Mouse (Mus musculus) megakaryocyte progenitor cell, adult 5-6 weeks (primary cell): ENCODE results near the gene Olfr1251. TPM values are rescaled to one million over a fixed set of nuclear protein-coding genes. Genes with fewer than 3 reads are reported as not detected.
"Not testable (repeated sequence)": the region's sequence is repeated elsewhere in the genome, so short reads cannot be mapped to it uniquely, and the experiment has no call there.

Experiments
- ATAC-seq: replicated peaks from 2 replicates; pipeline ENCODE4 v1.8.0; 2016; ENCODE audit warnings: mild to moderate bottlenecking, moderate TSS enrichment, inconsistent platforms; ENCODE audit not compliant: poor library complexity
- total RNA-seq, 2 experiments: library from RNA; stranded (forward) in 1 of 2; stranded (reverse) in 1 of 2; fragments of 157-497, 149-512 nt in 1 of 2; fragments of 200-1000 nt in 1 of 2; gene quantifications; 2 replicates each; pipeline versions ENCODE4 v1.2.3 to v1.2.4; 2015 to 2017

Gene Olfr1251
- total RNA-seq (2015) (not detected in 2 replicates), total RNA-seq (2017) (not detected in 2 replicates)

DNA sequence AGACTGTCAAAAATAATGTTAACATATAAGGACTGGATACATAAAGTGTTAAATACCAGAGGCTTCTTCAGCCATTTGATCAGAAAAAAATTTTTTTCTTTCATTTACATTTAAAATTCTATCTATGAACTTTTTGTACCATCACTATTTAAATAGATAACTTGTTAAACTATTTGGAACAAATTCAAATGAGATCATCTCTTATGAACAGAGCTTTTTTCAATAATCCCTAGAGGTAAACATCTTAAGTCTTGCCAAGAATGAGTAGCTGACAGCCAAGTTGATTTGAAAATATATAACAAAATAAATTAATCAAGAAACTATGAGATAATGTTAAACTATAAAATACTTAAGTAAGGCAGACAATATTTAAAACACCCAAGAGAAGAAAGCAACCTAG, at the start of gene Olfr1251:
Gene Olfr1251 (minus strand): TSS at position 101 of the 400 bp plus-strand sequence.
- ATAC-seq = no peak

DNA sequence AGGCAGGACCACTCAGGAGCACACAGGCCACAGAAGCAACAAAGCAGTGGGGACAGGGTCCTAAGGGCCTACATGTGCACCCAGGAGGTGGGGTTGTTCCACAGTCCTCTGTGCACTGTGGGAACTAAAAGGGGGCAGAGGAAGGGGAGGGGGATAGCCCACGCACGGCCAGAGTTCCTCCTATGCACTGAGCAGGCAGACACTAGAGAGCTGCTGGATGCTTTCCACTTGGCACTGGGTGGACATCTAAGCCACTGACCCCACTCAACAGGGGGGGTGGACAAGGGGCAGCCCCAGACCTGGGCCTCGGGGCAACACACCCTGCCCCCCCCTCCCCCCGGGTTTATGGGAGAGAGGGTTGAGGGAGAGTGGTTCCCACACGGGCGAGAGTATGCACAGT, 20.2 kb upstream of the Olfr1251 start:
- ATAC-seq = no peak

DNA sequence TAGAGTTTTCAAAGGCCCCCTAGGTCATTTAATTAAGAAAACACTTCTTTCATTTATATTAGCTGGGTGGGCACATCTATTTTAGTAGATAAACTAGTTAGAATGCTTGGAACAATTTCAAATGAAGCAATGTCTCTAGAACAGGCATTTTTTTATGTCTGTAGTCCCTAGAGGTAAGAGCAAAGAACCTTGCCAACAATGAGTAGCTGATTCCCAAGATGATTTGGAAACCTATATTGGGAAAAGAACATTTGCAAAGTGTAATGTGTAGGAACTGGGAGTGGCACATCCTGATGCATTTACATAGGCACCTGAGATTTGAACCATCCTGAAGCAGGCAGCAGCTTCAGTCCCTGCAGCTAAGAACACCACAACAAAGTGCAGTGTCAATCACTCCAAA, 10.4 kb downstream of the Olfr1251 start, which contains the start of gene Olfr1250:
Gene Olfr1250 (minus strand): TSS at position 101 of the 400 bp plus-strand sequence.
- ATAC-seq = no peak

DNA sequence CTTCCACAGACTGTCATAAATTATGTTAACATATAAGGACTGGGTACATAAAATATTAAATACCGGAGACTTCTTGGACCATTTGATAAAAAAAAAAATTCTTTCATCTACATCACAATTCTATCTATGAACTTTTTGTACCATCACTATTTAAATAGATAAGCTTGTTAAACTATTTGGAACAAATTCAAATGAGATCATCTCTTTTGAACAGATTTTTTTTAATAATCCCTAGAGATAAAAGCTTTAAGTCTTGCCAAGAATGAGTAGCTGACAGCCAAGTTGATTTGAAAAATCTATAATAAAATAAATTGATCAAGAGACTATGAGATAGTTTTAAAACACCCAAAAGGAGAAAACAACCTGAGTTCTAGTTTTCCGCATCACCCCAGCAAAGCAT, 36.9 kb downstream of the Olfr1251 start, which contains the start of gene Olfr1249:
Gene Olfr1249 (minus strand): TSS at position 101 of the 400 bp plus-strand sequence.
- no peak for ATAC-seq

DNA sequence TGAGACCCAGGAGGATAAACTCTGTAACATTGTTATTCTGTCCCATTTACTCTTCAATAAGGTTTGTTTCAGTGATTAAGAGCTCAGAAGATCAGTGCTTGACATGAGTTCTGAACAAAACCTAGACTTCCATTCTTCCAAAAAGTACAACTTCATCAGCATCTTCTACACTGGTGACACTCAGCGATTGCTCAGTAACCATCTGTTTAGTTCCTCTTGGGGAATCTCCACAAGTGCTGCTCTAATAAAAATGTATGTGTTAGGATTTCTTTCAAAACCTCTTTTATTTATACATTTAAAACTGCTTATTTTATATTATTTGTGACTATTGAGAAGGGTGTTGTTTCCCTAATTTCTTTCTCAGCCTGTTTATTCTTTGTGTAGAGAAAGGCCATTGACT, 53.6 kb downstream of the Olfr1251 start, which contains the start of gene Olfr1248:
Gene Olfr1248 (minus strand): TSS at position 101 of the 400 bp plus-strand sequence.
- not testable (repeated sequence) for ATAC-seq

Other genes starting within 250 kb of the Olfr1251 start
- gene Olfr1240, start 228.9 kb downstream of the Olfr1251 start, total RNA-seq (2015) = not detected in 2 replicates
- not detected in 2 replicates for gene Olfr1240, start 228.9 kb downstream of the Olfr1251 start, total RNA-seq (2017)
- not detected in 2 replicates for gene Olfr1241, start 184.8 kb downstream of the Olfr1251 start, total RNA-seq (2015)
- gene Olfr1241, start 184.8 kb downstream of the Olfr1251 start, total RNA-seq (2017) = not detected in 2 replicates
- gene Olfr1242, start 173.6 kb downstream of the Olfr1251 start, total RNA-seq (2015) = not detected in 2 replicates
- not detected in 2 replicates for gene Olfr1242, start 173.6 kb downstream of the Olfr1251 start, total RNA-seq (2017)
- not detected in 2 replicates for gene Olfr1243, start 140.4 kb downstream of the Olfr1251 start, total RNA-seq (2015)
- not detected in 2 replicates for gene Olfr1243, start 140.4 kb downstream of the Olfr1251 start, total RNA-seq (2017)
- gene Olfr1245, start 93.5 kb downstream of the Olfr1251 start, total RNA-seq (2015) = not detected in 2 replicates
- gene Olfr1245, start 93.5 kb downstream of the Olfr1251 start, total RNA-seq (2017) = not detected in 2 replicates
- gene Olfr1246, start 78.8 kb downstream of the Olfr1251 start, total RNA-seq (2015) = not detected in 2 replicates
- not detected in 2 replicates for gene Olfr1246, start 78.8 kb downstream of the Olfr1251 start, total RNA-seq (2017)
- gene Olfr1247, start 57.8 kb downstream of the Olfr1251 start, total RNA-seq (2015) = not detected in 2 replicates
- not detected in 2 replicates for gene Olfr1247, start 57.8 kb downstream of the Olfr1251 start, total RNA-seq (2017)
- gene Olfr1248, start 53.7 kb downstream of the Olfr1251 start, total RNA-seq (2015) = not detected in 2 replicates
- not detected in 2 replicates for gene Olfr1248, start 53.7 kb downstream of the Olfr1251 start, total RNA-seq (2017)
- gene Olfr1249, start 37.0 kb downstream of the Olfr1251 start, total RNA-seq (2015) = not detected in 2 replicates
- gene Olfr1249, start 37.0 kb downstream of the Olfr1251 start, total RNA-seq (2017) = not detected in 2 replicates
- not detected in 2 replicates for gene Olfr1250, start 10.5 kb downstream of the Olfr1251 start, total RNA-seq (2015)
- gene Olfr1250, start 10.5 kb downstream of the Olfr1251 start, total RNA-seq (2017) = not detected in 2 replicates
- gene Olfr1252, start 53.1 kb upstream of the Olfr1251 start, total RNA-seq (2015) = not detected in 2 replicates
- gene Olfr1252, start 53.1 kb upstream of the Olfr1251 start, total RNA-seq (2017) = not detected in 2 replicates
- gene Olfr1253, start 85.2 kb upstream of the Olfr1251 start, total RNA-seq (2015) = not detected in 2 replicates
- gene Olfr1253, start 85.2 kb upstream of the Olfr1251 start, total RNA-seq (2017) = not detected in 2 replicates
- not detected in 2 replicates for gene Olfr1254, start 121.7 kb upstream of the Olfr1251 start, total RNA-seq (2015)
- gene Olfr1254, start 121.7 kb upstream of the Olfr1251 start, total RNA-seq (2017) = not detected in 2 replicates
- gene Olfr1255, start 140.1 kb upstream of the Olfr1251 start, total RNA-seq (2015) = not detected in 2 replicates
- gene Olfr1255, start 140.1 kb upstream of the Olfr1251 start, total RNA-seq (2017) = not detected in 2 replicates
- gene Olfr1256, start 169.6 kb upstream of the Olfr1251 start, total RNA-seq (2015) = not detected in 2 replicates
- gene Olfr1256, start 169.6 kb upstream of the Olfr1251 start, total RNA-seq (2017) = not detected in 2 replicates
- gene Olfr48, start 176.3 kb upstream of the Olfr1251 start, total RNA-seq (2015) = not detected in 2 replicates
- gene Olfr48, start 176.3 kb upstream of the Olfr1251 start, total RNA-seq (2017) = not detected in 2 replicates
- gene Olfr1257, start 206.5 kb upstream of the Olfr1251 start, total RNA-seq (2015) = not detected in 2 replicates
- not detected in 2 replicates for gene Olfr1257, start 206.5 kb upstream of the Olfr1251 start, total RNA-seq (2017)